Mouse (Mus musculus) limb, embryonic 12.5 days (tissue): ENCODE measurements around the gene Tmem106c. TPM values are rescaled to one million over a fixed set of nuclear protein-coding genes. Genes with fewer than 3 reads are reported as not detected.
A peak's percentile ranks its signal among the peaks of the same experiment; 100 is the strongest.

ENCODE experiments used
- ATAC-seq: fragments of 200-750 bp; cut with Nextera tagmentation; 2 replicates; pipeline ENCODE4 v1.8.0; 2017; ENCODE audit warnings: low read depth, moderate TSS enrichment; ENCODE audit not compliant: insufficient number of reproducible peaks, insufficient read depth, low FRiP score, low TSS enrichment
- H3K27ac ChIP-seq: fragments of 300-500 bp; sonication (generic); 2 replicates; pipeline ENCODE4 v1.5.1; 2016; ENCODE audit warnings: mild to moderate bottlenecking, moderate library complexity
- H3K27me3 ChIP-seq: fragments of 300-500 bp; sonication (generic); 2 replicates; pipeline ENCODE4 v1.6.1; 2016; ENCODE audit warnings: mild to moderate bottlenecking, moderate library complexity
- H3K36me3 ChIP-seq: fragments of 300-500 bp; sonication (generic); 2 replicates; pipeline ENCODE4 v1.6.1; 2016; ENCODE audit warnings: mild to moderate bottlenecking, moderate library complexity
- H3K4me1 ChIP-seq: fragments of 300-500 bp; sonication (generic); replicated peaks from 2 replicates; pipeline ENCODE4 v1.6.1; 2016
- H3K4me2 ChIP-seq: fragments of 300-500 bp; sonication (generic); 2 replicates; pipeline ENCODE4 v1.6.1; 2016; ENCODE audit warnings: mild to moderate bottlenecking, moderate library complexity
- H3K4me3 ChIP-seq: fragments of 300-500 bp; sonication (generic); replicated peaks from 2 replicates; pipeline ENCODE4 v1.5.1; 2016; ENCODE audit warnings: mild to moderate bottlenecking
- H3K9ac ChIP-seq: fragments of 300-500 bp; sonication (generic); replicated peaks from 2 replicates; pipeline ENCODE4 v1.6.1; 2016; ENCODE audit warnings: mild to moderate bottlenecking, moderate library complexity
- H3K9me3 ChIP-seq: fragments of 300-500 bp; sonication (generic); 2 replicates; pipeline ENCODE4 v1.6.1; 2016; ENCODE audit warnings: mild to moderate bottlenecking, moderate library complexity
- WGBS: fragments of 180-500 bp; shearing (Covaris S2); methylation state at CpG from one replicate; pipeline ENCODE4 v1.1.7; 2016; 5-methylcytosine and 5-hydroxymethylcytosine counted together
- polyA plus RNA-seq: library from polyadenylated mRNA; unstranded; fragments of >200 nt; fragmentation: Nextera tagmentation; extraction: Ambion mirVana; gene quantifications from 2 replicates; pipeline ENCODE4 v1.2.1, GENCODE M21; 2016

The Tmem106c gene
- polyA plus RNA-seq, 1 experiment from 2014 or later, result 33.9 TPM

- H3K4me3 ChIP-seq, result no peak overlapping the region
- no peak for ATAC-seq
- H3K36me3 ChIP-seq, result no peaks in the 10 kb centered on the region
- WGBS, result 66% methylated on average over 6 of the region's 6 CpGs
- no peaks in the 10 kb centered on the region; the same call in 1 of the 2 replicates for H3K9me3 ChIP-seq
- H3K9ac ChIP-seq, result no peak overlapping the region
- H3K27me3 ChIP-seq, result no peaks in the 10 kb centered on the region
- no peak overlapping the region for H3K27ac ChIP-seq
- H3K4me1 ChIP-seq, result no peaks in the 10 kb centered on the region
- H3K4me2 ChIP-seq, result no peak overlapping the region
These were observed 25.4 kb upstream of the Tmem106c start for GRCm38 (mm10) chr15:97938580-97938979.

GRCm38 (mm10) chr15:97940088-97940487, 23.9 kb upstream of the Tmem106c start:
- ATAC-seq, result no peak

GRCm38 (mm10) chr15:97941306-97941705, 22.7 kb upstream of the Tmem106c start:
- Histone ChIP-seq H3K9me3 (no peaks in the 10 kb centered on the region; the same call in 1 of the 2 replicates), H3K27me3 (no peaks in the 10 kb centered on the region), H3K36me3 (no peaks in the 10 kb centered on the region), H3K4me2 (no peak overlapping the region), H3K27ac (no peak overlapping the region), H3K4me1 (no peaks in the 10 kb centered on the region), H3K4me3 (no peak overlapping the region), H3K9ac (no peak overlapping the region)
- 90% methylated on average over 2 of the region's 2 CpGs for WGBS
- no peak for ATAC-seq

More at GRCm38 (mm10) chr15:97940088-97940487, 23.9 kb upstream of the Tmem106c start:
- Histone ChIP-seq H3K27me3 (no peaks in the 10 kb centered on the region), H3K4me1 (no peaks in the 10 kb centered on the region), H3K9ac (no peak overlapping the region), H3K9me3 (no peaks in the 10 kb centered on the region; the same call in 1 of the 2 replicates), H3K4me2 (no peak overlapping the region), H3K27ac (no peak overlapping the region), H3K4me3 (no peak overlapping the region), H3K36me3 (no peaks in the 10 kb centered on the region)
- WGBS, result 88% methylated on average over 2 of the region's 2 CpGs

GRCm38 (mm10) chr15:97942538-97942937, 21.5 kb upstream of the Tmem106c start:
- H3K36me3 ChIP-seq, result no peaks in the 10 kb centered on the region
- H3K27ac ChIP-seq, result no peak overlapping the region
- no peak overlapping the region for H3K9ac ChIP-seq
- H3K4me2 ChIP-seq, result no peak overlapping the region
- no peaks in the 10 kb centered on the region; the same call in 1 of the 2 replicates for H3K9me3 ChIP-seq
- WGBS, result 81% methylated on average over 8 of the region's 8 CpGs
- H3K4me1 ChIP-seq, result no peaks in the 10 kb centered on the region
- ATAC-seq, result no peak
- no peak overlapping the region for H3K4me3 ChIP-seq
- no peaks in the 10 kb centered on the region for H3K27me3 ChIP-seq

GRCm38 (mm10) chr15:97943356-97943755, 20.6 kb upstream of the Tmem106c start:
- H3K4me1 ChIP-seq, result no peaks in the 10 kb centered on the region
- no peak for ATAC-seq
- H3K27ac ChIP-seq, result no peak overlapping the region
- no peaks in the 10 kb centered on the region for H3K27me3 ChIP-seq
- H3K9ac ChIP-seq, result no peak overlapping the region
- no peak overlapping the region for H3K4me2 ChIP-seq
- WGBS, result 89% methylated on average over 8 of the region's 8 CpGs
- no peaks in the 10 kb centered on the region for H3K36me3 ChIP-seq
- H3K9me3 ChIP-seq, result no peaks in the 10 kb centered on the region; the same call in 1 of the 2 replicates
- H3K4me3 ChIP-seq, result no peak overlapping the region

GRCm38 (mm10) chr15:97944919-97945574, 19.0 kb upstream of the Tmem106c start:
- Histone ChIP-seq H3K9me3 (no peaks in the 10 kb centered on the region; the same call in 1 of the 2 replicates), H3K9ac (no peak overlapping the region), H3K27ac (no peak overlapping the region), H3K27me3 (no peaks in the 10 kb centered on the region), H3K4me1 (peaks cover 11% of the 10 kb centered on the region), H3K36me3 (no peaks in the 10 kb centered on the region), H3K4me3 (no peak overlapping the region), H3K4me2 (no peak overlapping the region)
- ATAC-seq, result no peak
- WGBS, result 64% methylated on average over 11 of the region's 11 CpGs

- ATAC-seq, result no peak
- H3K9ac ChIP-seq, result no peak overlapping the region
- H3K4me3 ChIP-seq, result no peak overlapping the region
- 73% methylated on average over 11 of the region's 11 CpGs for WGBS
- H3K27me3 ChIP-seq, result no peaks in the 10 kb centered on the region
- no peak overlapping the region for H3K27ac ChIP-seq
- H3K9me3 ChIP-seq, result no peaks in the 10 kb centered on the region; the same call in 1 of the 2 replicates
- peaks cover 11% of the 10 kb centered on the region for H3K4me1 ChIP-seq
- no peak overlapping the region for H3K4me2 ChIP-seq
- no peaks in the 10 kb centered on the region for H3K36me3 ChIP-seq
These were observed 18.2 kb upstream of the Tmem106c start for GRCm38 (mm10) chr15:97945656-97946315.

GRCm38 (mm10) chr15:97948720-97949119, 15.3 kb upstream of the Tmem106c start:
- no peak overlapping the region for H3K27ac ChIP-seq
- no peak for ATAC-seq
- H3K4me1 ChIP-seq, result peaks cover 19% of the 10 kb centered on the region
- H3K4me3 ChIP-seq, result no peak overlapping the region
- peaks cover 7% of the 10 kb centered on the region; the same call in 1 of the 2 replicates for H3K27me3 ChIP-seq
- H3K4me2 ChIP-seq, result no peak overlapping the region
- no peaks in the 10 kb centered on the region for H3K36me3 ChIP-seq
- H3K9me3 ChIP-seq, result no peaks in the 10 kb centered on the region
- WGBS, result 27% methylated on average over 7 of the region's 7 CpGs
- no peak overlapping the region for H3K9ac ChIP-seq

- Histone ChIP-seq H3K36me3 (no peaks in the 10 kb centered on the region), H3K27me3 (peaks cover 7% of the 10 kb centered on the region; the same call in 1 of the 2 replicates), H3K4me3 (no peak overlapping the region), H3K4me1 (peaks cover 19% of the 10 kb centered on the region), H3K27ac (no peak overlapping the region), H3K4me2 (no peak overlapping the region), H3K9ac (no peak overlapping the region), H3K9me3 (no peaks in the 10 kb centered on the region)
- no peak for ATAC-seq
- 65% methylated on average over 3 of the region's 3 CpGs for WGBS
These were observed 14.3 kb upstream of the Tmem106c start for GRCm38 (mm10) chr15:97949706-97950105.

GRCm38 (mm10) chr15:97950240-97950639, 13.8 kb upstream of the Tmem106c start:
- whole genome bisulfite sequencing, result 70% methylated on average over 7 of the region's 7 CpGs
- Histone ChIP-seq H3K4me3 (no peak overlapping the region), H3K9me3 (no peaks in the 10 kb centered on the region), H3K27me3 (peaks cover 7% of the 10 kb centered on the region; the same call in 1 of the 2 replicates), H3K4me2 (no peak overlapping the region), H3K36me3 (no peaks in the 10 kb centered on the region), H3K27ac (no peak overlapping the region), H3K4me1 (peaks cover 21% of the 10 kb centered on the region), H3K9ac (no peak overlapping the region)
- ATAC-seq, result no peak

- peak; percentile 48; the same call in 1 of the 2 replicates for ATAC-seq
- Histone ChIP-seq H3K27me3 (peaks cover 7% of the 10 kb centered on the region; the same call in 1 of the 2 replicates), H3K27ac (no peak overlapping the region), H3K4me3 (0 out of 2 replicates have a peak overlapping the region, but pooled peaks have one; percentile 13), H3K4me1 (peaks cover 32% of the 10 kb centered on the region), H3K9ac (0 out of 2 replicates have a peak overlapping the region, but pooled peaks have one; percentile 31), H3K9me3 (no peaks in the 10 kb centered on the region), H3K4me2 (peak overlapping the region; percentile 27; the same call in 1 of the 2 replicates), H3K36me3 (no peaks in the 10 kb centered on the region)
- 15% methylated on average over 16 of the region's 16 CpGs for WGBS
These were observed 11.7 kb upstream of the Tmem106c start for GRCm38 (mm10) chr15:97952137-97952888.
